Mouse (Mus musculus) forebrain, embryonic 10.5 days (tissue): Measurements from ENCODE around the gene Wfdc6b. TPM values are rescaled to one million over a fixed set of nuclear protein-coding genes. Genes with fewer than 3 reads are reported as not detected.
"Not testable (repeated sequence)": the region's sequence is repeated elsewhere in the genome, so short reads cannot be mapped to it uniquely, and the experiment has no call there.

Experiments
- DNase-seq: peaks from one replicate; pipeline ENCODE4 v3.0.0-alpha.2; 2017; ENCODE audit warnings: low spot score; ENCODE audit errors: extremely low spot score
- H3K27ac ChIP-seq: fragments of 300-500 bp; sonication (generic); 2 replicates; pipeline ENCODE4 v1.5.1; 2016; ENCODE audit warnings: mild to moderate bottlenecking
- H3K27me3 ChIP-seq: fragments of 300-500 bp; sonication (generic); 2 replicates; pipeline ENCODE4 v1.6.1; 2016; ENCODE audit warnings: mild to moderate bottlenecking; ENCODE audit not compliant: poor library complexity, severe bottlenecking
- H3K36me3 ChIP-seq: fragments of 300-500 bp; sonication (generic); replicated peaks from 2 replicates; pipeline ENCODE4 v1.6.1; 2016; ENCODE audit warnings: mild to moderate bottlenecking, moderate library complexity
- H3K4me1 ChIP-seq: fragments of 300-500 bp; sonication (generic); 2 replicates; pipeline ENCODE4 v1.6.1; 2016
- H3K4me3 ChIP-seq: fragments of 300-500 bp; sonication (generic); 2 replicates; pipeline ENCODE4 v1.5.1; 2016; ENCODE audit warnings: mild to moderate bottlenecking, moderate library complexity
- H3K9me3 ChIP-seq: fragments of 300-500 bp; sonication (generic); 2 replicates; pipeline ENCODE4 v1.6.1; 2016; ENCODE audit warnings: mild to moderate bottlenecking, moderate library complexity
- WGBS: fragments of 180-500 bp; shearing (Covaris S2); methylation state at CpG from one replicate; pipeline ENCODE4 v1.1.7; 2016; 5-methylcytosine and 5-hydroxymethylcytosine counted together
- polyA plus RNA-seq: library from polyadenylated mRNA; unstranded; fragments of >200 nt; fragmentation: Nextera tagmentation; extraction: Ambion mirVana; gene quantifications from 2 replicates; pipeline ENCODE4 v1.2.1, GENCODE M21; 2016

Wfdc6b gene
- polyA plus RNA-seq = not detected in 2 replicates

DNA sequence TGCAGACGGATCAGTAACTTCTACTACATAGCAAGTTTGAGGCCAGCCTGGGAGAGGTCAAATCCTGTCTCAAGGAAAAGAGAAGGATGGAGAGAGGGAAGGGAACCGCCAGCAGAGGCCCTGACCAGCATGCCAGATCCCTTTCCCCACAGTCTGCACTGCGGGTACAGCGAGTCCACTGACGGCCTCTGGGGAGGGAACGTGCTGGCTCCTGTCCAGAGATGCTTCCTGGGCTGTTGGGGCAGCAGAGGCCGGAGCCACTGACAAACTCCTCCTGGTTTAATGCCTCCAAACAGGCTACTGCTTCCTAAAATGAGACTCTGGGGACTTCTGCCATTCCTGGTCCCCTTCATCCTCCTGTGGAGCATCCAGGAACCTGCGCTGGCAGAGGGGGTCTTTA, at the start of gene Wfdc6b, which contains the start of gene Wfdc8:
Gene Wfdc6b (plus strand): TSS at position 52 of the 400 bp plus-strand sequence.
Gene Wfdc8 (minus strand): TSS at position 156 of the 400 bp plus-strand sequence.
- H3K4me1 ChIP-seq, H3K36me3 ChIP-seq, H3K9me3 ChIP-seq, H3K4me3 ChIP-seq, DNase-seq, H3K27me3 ChIP-seq, H3K27ac ChIP-seq: not testable (repeated sequence)
- 74% methylated on average over 8 of the region's 8 CpGs for WGBS

DNA sequence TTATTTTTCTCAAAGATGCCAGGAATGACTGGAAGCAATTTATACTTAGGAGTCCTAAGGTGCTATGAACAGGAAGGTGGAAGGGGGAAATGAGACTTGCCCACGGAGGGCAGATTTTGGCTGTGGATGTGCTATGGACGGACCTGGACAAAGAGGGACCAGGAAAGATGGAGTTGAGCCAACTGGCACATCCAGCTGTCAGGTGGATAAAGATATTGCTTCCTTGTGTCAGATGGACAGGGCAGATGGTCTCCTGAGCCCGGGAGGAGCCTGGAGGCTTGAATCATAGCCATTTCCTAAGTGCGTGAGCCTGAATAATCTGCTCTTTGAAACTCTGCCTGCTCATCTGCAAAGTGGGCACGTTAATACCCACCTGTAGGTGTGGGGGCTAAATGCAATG, 49.0 kb upstream of the Wfdc6b start:
- peak overlapping the region; percentile 64 for H3K4me3 ChIP-seq
- H3K27me3 ChIP-seq = peaks cover 25% of the 10 kb centered on the region
- WGBS = 80% methylated on average over 5 of the region's 5 CpGs
- H3K36me3 ChIP-seq = peaks cover 21% of the 10 kb centered on the region
- no peaks in the 10 kb centered on the region for H3K9me3 ChIP-seq
- DNase-seq = no peak
- peaks cover 27% of the 10 kb centered on the region for H3K4me1 ChIP-seq
- peak overlapping the region; percentile 91; the same call in 1 of the 2 replicates for H3K27ac ChIP-seq

DNA sequence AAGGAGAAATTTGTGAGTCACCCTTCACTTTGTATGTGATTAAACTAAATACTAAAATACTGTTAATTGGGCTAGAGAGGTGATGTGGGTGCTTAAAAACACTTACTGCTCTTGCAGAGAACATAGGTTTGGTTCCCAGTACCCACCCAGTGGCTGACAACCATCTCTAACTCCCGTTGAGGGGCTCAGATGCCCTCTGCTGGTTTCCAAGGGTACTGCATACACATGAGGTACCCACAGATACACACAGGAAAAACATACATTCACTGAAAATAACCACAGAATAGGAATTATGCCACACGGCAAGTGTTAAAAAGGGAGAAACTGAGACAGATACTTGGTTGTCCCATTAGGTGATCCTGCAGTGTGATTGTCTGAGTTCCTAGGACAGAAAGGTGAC, 46.3 kb upstream of the Wfdc6b start:
- DNase-seq = no peak
- Histone ChIP-seq H3K27me3 (peaks cover 11% of the 10 kb centered on the region), H3K27ac (no peak overlapping the region), H3K4me3 (no peak overlapping the region), H3K9me3 (no peaks in the 10 kb centered on the region), H3K36me3 (peaks cover 21% of the 10 kb centered on the region), H3K4me1 (peaks cover 26% of the 10 kb centered on the region)
- 82% methylated on average over 2 of the region's 2 CpGs for WGBS

DNA sequence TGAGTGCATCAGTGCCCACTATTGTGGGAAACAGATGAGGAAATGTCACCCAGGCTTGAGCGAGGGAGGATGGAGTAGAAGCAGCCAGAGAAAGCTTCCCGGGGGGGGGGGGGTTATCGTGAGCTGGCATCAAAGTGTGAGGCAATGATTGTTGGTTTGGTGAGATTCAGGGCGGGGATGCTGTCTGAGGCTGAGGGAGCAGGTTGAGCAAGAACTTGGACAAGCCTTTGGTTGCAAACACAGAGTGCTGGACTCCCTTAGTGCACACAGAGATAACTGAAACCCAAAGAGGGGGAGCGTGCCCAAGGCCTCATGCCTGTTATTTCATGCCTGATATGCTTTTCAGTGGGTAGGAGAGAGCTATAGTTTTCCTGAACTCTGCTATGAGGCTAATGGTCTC, 45.9 kb upstream of the Wfdc6b start:
- Histone ChIP-seq H3K27ac (no peak overlapping the region), H3K4me1 (peaks cover 21% of the 10 kb centered on the region), H3K9me3 (no peaks in the 10 kb centered on the region), H3K4me3 (no peak overlapping the region), H3K36me3 (peaks cover 21% of the 10 kb centered on the region), H3K27me3 (peaks cover 6% of the 10 kb centered on the region)
- WGBS = 92% methylated on average over 5 of the region's 5 CpGs
- no peak for DNase-seq

DNA sequence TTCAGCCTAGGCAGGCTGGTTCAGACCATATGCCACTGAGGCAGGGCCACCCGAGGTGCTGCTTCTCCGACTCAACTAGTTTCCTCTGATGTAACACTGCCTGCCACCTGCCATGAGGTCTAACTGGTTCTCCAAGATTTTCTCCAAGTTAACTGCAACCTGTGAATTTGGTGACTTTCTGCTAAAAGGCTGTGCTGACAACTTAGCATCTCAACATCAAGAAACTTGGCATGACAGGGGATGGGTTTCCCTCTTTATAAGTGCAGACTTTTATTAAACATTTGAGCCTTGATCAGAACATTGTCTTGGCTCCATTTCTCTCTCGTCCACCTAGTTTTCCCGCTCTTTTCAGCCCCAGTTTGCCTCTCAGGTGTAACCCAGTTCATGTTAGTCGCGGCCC, 40.0 kb upstream of the Wfdc6b start, which contains the start of gene Spint3:
Gene Spint3 (minus strand): TSS at position 101 of the 400 bp plus-strand sequence.
- not testable (repeated sequence) for H3K27ac ChIP-seq, H3K27me3 ChIP-seq, H3K4me3 ChIP-seq, DNase-seq, H3K36me3 ChIP-seq, H3K9me3 ChIP-seq, H3K4me1 ChIP-seq
- WGBS = 82% methylated on average over 6 of the region's 6 CpGs

DNA sequence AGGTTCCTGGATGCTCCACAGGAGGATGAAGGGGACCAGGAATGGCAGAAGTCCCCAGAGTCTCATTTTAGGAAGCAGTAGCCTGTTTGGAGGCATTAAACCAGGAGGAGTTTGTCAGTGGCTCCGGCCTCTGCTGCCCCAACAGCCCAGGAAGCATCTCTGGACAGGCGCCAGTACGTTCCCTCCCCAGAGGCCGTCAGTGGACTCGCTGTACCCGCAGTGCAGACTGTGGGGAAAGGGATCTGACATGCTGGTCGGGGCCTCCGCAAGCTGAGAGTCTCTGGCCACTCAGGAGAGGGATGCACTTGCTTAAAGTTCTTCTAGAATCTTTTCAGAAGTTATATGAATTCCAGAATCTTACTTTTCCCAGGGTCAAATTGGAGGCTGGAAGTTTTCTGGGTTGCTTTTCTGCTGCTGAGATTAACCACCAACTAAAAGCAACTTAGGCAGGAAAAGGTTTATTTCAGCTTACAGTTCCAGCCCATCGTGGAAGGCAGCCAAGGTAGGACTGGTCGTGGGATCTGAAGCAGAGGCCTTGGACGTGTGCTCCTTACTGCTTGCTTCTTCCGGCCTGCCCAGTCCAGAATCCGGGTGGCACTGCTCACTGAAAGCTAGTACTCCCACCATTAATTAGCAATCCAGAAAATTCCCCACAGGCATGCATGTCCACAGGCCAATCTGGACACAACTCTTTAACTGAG, 28.1 kb upstream of the Wfdc6b start, which contains the start of gene Wfdc6a:
Gene Wfdc6a (minus strand): TSS at position 423 of the 701 bp plus-strand sequence.
- DNase-seq, H3K9me3 ChIP-seq: not testable (repeated sequence)
- 67% methylated on average over 13 of the region's 13 CpGs for WGBS

DNA sequence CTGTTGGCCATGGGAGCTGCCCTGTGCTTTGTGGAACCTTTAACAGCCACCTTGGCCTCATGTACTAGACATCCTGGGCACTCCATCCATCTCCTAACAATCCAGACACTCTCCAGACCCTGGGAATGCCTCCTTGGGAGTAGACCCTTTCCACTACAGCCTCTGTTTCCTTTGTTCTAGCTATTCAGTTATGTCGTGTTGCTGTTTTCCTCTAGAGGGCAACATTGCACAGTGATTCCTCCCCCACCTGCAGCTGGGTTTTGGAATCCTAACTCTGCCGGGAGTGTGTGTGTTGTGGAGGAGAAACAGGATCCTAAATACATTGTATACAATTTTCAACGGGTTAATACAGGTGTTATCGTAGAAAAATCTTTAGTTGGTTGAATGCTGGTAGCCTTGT, 21.3 kb upstream of the Wfdc6b start:
- DNase-seq = peak; percentile 52
- Histone ChIP-seq H3K27me3 (no peaks in the 10 kb centered on the region), H3K4me1 (no peaks in the 10 kb centered on the region), H3K4me3 (no peak overlapping the region), H3K9me3 (no peaks in the 10 kb centered on the region), H3K27ac (peak overlapping the region; percentile 79), H3K36me3 (no peaks in the 10 kb centered on the region)
- 11% methylated on average over 4 of the region's 4 CpGs for WGBS

More for the DNA sequence above, 28.1 kb upstream of the Wfdc6b start, which contains the start of gene Wfdc6a:
- peaks cover 17% of the 10 kb centered on the region for H3K4me1 ChIP-seq
- not testable (repeated sequence) for H3K27ac ChIP-seq, H3K27me3 ChIP-seq, H3K36me3 ChIP-seq, H3K4me3 ChIP-seq

DNA sequence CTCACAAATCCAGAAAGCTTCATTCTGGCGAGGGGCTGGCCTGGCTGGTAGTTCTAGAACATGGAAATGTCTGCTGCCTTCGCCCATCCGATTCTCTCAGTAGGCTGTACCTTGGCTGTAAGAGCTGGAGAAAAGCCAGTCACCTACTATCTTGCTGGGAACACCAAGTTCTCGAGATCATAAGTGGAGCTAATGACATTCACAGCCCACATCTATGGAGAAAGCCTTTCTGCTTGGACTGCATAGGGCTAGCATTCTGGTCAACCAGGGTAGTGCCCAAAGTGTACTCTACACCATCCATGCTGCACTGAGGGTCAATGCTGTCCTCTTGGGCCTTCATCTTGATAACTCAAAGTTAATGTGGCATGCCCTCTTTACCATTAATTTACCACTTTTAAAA, 19.8 kb upstream of the Wfdc6b start, which contains the start of gene Eppin:
Gene Eppin (minus strand): TSS at position 101 of the 400 bp plus-strand sequence.
- H3K4me1 ChIP-seq = no peaks in the 10 kb centered on the region
- WGBS = 85% methylated on average over 4 of the region's 4 CpGs
- no peak within 1 kb of the TSS for H3K27ac ChIP-seq
- H3K9me3 ChIP-seq = no peaks in the 10 kb centered on the region
- H3K4me3 ChIP-seq = no peak within 1 kb of the TSS
- DNase-seq = no peak
- H3K36me3 ChIP-seq = no peaks in the 10 kb centered on the region
- no peaks in the 10 kb centered on the region for H3K27me3 ChIP-seq

DNA sequence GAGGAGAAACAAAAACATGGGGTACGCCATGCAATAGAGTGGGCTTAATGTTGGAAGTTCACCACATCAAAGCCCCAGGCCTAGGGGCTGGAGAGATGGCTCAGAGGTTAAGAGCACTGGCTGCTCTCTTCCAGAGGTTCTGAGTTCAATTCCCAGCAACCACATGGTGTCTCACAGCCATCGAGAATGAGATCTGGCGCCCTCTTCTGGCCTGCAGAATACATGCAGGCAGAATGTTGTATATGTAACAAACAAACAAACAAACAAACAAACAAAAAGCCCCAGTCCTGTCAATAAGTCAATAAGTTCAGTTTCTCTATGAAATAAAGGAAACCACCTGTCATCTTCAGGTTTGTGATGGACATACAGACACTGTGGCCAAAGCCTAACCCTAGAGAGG, 13.1 kb upstream of the Wfdc6b start:
- Histone ChIP-seq H3K36me3 (no peaks in the 10 kb centered on the region), H3K27me3 (no peaks in the 10 kb centered on the region), H3K27ac (no peak overlapping the region), H3K4me3 (no peak overlapping the region), H3K9me3 (peaks cover 9% of the 10 kb centered on the region; the same call in 1 of the 2 replicates), H3K4me1 (no peaks in the 10 kb centered on the region)
- WGBS = 69% methylated on average over 3 of the region's 3 CpGs
- DNase-seq = no peak

DNA sequence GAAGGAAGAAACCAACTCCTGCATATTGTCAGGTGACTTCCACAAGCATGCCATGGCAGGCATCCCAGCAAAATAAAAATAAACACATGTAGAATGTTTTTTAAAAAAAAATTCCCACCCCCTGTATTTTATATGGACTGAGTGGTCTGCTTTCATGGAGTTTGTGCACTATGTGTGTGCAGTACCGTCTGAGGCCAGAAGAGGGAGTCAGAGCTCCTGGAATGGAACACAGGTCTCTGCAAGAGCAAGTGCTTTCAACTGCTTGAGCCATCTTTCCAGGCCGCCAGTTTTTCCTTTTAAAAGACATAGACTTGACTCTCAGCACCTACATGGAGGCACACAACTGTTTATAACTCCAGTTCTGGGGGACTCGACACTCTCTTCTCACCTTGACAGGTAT, 9.8 kb upstream of the Wfdc6b start:
- Histone ChIP-seq H3K4me3 (no peak overlapping the region), H3K4me1 (no peaks in the 10 kb centered on the region), H3K36me3 (no peaks in the 10 kb centered on the region), H3K27ac (no peak overlapping the region), H3K27me3 (no peaks in the 10 kb centered on the region), H3K9me3 (peaks cover 9% of the 10 kb centered on the region; the same call in 1 of the 2 replicates)
- DNase-seq = no peak
- WGBS = 91% methylated on average over 3 of the region's 3 CpGs

DNA sequence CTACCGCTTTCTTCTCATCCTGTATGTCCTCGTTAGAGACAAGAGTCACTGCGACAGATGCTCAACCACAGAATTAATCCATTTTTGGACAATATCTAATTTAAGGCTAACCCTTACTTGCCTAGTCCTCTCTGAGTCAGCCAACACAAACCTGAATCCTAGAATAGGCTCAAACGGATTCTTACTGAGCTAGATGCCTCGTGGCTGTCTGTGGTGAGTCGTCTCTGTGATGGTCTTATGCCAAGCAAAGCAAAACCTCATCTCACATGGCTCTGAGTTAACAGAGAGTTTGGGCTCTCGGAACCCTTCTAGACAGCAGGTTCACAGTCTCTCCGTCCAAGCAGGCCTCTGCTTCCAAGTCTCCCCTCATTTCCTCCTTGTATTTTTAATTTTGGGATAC, 8.9 kb upstream of the Wfdc6b start:
- WGBS = 90% methylated on average over 8 of the region's 8 CpGs
- peaks cover 9% of the 10 kb centered on the region; the same call in 1 of the 2 replicates for H3K9me3 ChIP-seq
- no peak overlapping the region for H3K4me3 ChIP-seq
- H3K4me1 ChIP-seq = no peaks in the 10 kb centered on the region
- no peak overlapping the region for H3K27ac ChIP-seq
- H3K36me3 ChIP-seq = no peaks in the 10 kb centered on the region
- no peak for DNase-seq
- H3K27me3 ChIP-seq = no peaks in the 10 kb centered on the region

DNA sequence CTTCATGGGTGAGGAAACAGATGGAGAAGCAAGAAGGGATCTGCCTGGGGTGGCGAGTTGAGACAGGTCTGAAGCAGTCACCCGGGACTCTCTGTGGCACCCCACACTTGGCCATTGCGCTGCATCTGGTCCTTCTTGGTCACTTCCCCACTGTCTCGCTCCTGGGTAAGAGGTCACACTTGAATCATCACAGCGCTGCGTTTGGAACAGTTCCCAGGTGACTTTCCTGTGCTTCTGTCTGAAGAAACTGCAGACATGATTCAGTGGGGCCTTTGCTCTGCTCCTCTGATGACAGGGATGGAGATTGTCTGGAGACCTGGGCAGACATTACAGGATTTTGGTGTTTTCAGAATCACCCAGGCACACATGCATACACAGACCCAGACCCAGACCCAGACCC, 4.5 kb upstream of the Wfdc6b start:
- DNase-seq = no peak
- no peaks in the 10 kb centered on the region for H3K27me3 ChIP-seq
- no peak overlapping the region for H3K27ac ChIP-seq
- no peaks in the 10 kb centered on the region; the same call in 1 of the 2 replicates for H3K9me3 ChIP-seq
- no peaks in the 10 kb centered on the region for H3K36me3 ChIP-seq
- H3K4me3 ChIP-seq = no peak overlapping the region
- WGBS = 84% methylated on average over 6 of the region's 6 CpGs
- H3K4me1 ChIP-seq = no peaks in the 10 kb centered on the region

DNA sequence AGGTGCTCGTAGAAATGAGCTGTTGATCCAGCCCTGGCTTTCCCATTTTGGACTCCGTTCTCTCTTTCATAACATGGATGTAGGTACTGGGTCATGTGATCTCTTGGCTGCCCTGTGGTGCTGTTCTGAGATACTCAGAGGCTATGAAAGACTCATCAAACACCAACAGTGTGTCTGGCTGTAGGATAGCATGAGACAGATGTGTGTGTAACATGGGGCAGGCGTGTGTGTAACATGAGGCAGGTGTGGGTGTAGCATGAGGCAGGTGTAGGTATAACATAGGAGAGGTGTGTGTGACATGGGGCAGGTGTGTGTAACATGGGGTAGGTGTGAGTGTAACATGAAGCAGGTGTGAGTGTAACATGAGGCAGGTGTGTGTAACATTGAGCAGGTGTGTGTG, 2.1 kb downstream of the Wfdc6b start:
- 85% methylated on average over 3 of the region's 3 CpGs for WGBS
- H3K36me3 ChIP-seq = no peaks in the 10 kb centered on the region
- H3K4me1 ChIP-seq = no peaks in the 10 kb centered on the region

More for the DNA sequence above, 2.1 kb downstream of the Wfdc6b start:
- Histone ChIP-seq H3K27me3 (no peaks in the 10 kb centered on the region), H3K27ac (no peak overlapping the region), H3K9me3 (no peaks in the 10 kb centered on the region), H3K4me3 (no peak overlapping the region)
- DNase-seq = no peak
